8 mouse cellular contexts compared by ENCODE assay signal in the genomic region with DNA sequence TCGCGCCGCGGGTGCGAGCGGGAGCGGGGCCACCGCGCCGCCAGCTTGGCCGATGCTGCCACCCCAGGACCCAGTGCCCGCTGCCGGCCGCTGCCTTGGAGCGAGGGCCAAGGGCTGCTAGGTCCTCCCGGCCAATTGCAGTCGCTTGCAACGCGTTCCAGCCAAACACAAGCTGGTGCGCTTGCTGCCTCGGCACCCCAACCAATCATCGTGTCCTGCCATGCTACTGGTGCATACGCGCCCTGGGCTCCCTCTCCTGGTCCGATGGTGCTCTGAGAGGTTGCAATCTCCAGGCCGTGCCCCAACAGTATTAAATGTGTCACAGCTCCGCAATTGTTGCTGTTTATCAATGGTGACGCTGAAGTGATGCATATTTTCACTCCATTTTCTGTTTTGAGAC. TPM values are rescaled to one million over a fixed set of nuclear protein-coding genes. Genes with fewer than 3 reads are reported as not detected.
DNase-seq lines count a peak whose midpoint lies in the region; ATAC-seq lines count a peak whose summit lies in the region.

No protein-coding gene starts in this region.

- peak overlapping the region; percentile 99 for H3K4me2 ChIP-seq in heart, embryonic 15.5 days
- peak overlapping the region; percentile 86 for H3K4me2 ChIP-seq in liver, embryonic 13.5 days
- H3K4me2 ChIP-seq in stomach, embryonic 15.5 days, result peak overlapping the region; percentile 100

- H3K4me3 ChIP-seq in forebrain, embryonic 10.5 days, result peak overlapping the region; percentile 77
- H3K4me3 ChIP-seq in heart, embryonic 15.5 days, result peak overlapping the region; percentile 64
- peak overlapping the region; percentile 66 for H3K4me3 ChIP-seq in liver, embryonic 13.5 days (replicated peaks)
- H3K4me3 ChIP-seq in stomach, embryonic 15.5 days (replicated peaks), result peak overlapping the region; percentile 63

- ATAC-seq in heart, embryonic 15.5 days (replicated peaks; ENCODE audit: insufficient number of reproducible peaks, insufficient read depth, low FRiP score, low read depth), result peak; percentile 95
- peak; percentile 87 for ATAC-seq in liver, embryonic 13.5 days (ENCODE audit: low read depth)
- ATAC-seq in stomach, embryonic 15.5 days (ENCODE audit: insufficient read depth, low FRiP score, low read depth), result peak; percentile 93

- H3K4me1 ChIP-seq in forebrain, embryonic 10.5 days, result peaks cover 31% of the 10 kb centered on the region
- peaks cover 9% of the 10 kb centered on the region for H3K4me1 ChIP-seq in heart, embryonic 15.5 days (replicated peaks)
- H3K4me1 ChIP-seq in liver, embryonic 13.5 days (replicated peaks), result peaks cover 10% of the 10 kb centered on the region
- peaks cover 12% of the 10 kb centered on the region; the same call in 1 of the 2 replicates for H3K4me1 ChIP-seq in stomach, embryonic 15.5 days

- peak; percentile 71 to 80 for DNase-seq in CD8-positive naive resting alpha-beta T cell, adult 2 months (ENCODE audit: low read depth in 2 of 2, low spot score in 2 of 2)
- peak; percentile 85 for DNase-seq in c-Kit-positive CD71-negative TER-119-negative erythroid progenitor cells, embryonic 14.5 days (ENCODE audit: low read depth)
- peak; percentile 87 for DNase-seq in forebrain, embryonic 10.5 days (ENCODE audit: extremely low spot score, low spot score)
- DNase-seq in kidney, postnatal 25 days, result peak; percentile 96 to 98
- DNase-seq in liver, embryonic 13.5 days, result peak; percentile 44
- peak; percentile 84 for DNase-seq in neural tube, embryonic 10.5 days (ENCODE audit: extremely low spot score, low spot score)

- no peaks in the 10 kb centered on the region for H3K9me3 ChIP-seq in forebrain, embryonic 10.5 days
- H3K9me3 ChIP-seq in heart, embryonic 15.5 days (replicated peaks), result no peaks in the 10 kb centered on the region
- no peaks in the 10 kb centered on the region for H3K9me3 ChIP-seq in liver, embryonic 13.5 days (replicated peaks)
- H3K9me3 ChIP-seq in stomach, embryonic 15.5 days, result no peaks in the 10 kb centered on the region

- H3K36me3 ChIP-seq in forebrain, embryonic 10.5 days (replicated peaks), result no peaks in the 10 kb centered on the region
- H3K36me3 ChIP-seq in heart, embryonic 15.5 days, result no peaks in the 10 kb centered on the region
- no peaks in the 10 kb centered on the region for H3K36me3 ChIP-seq in liver, embryonic 13.5 days
- no peaks in the 10 kb centered on the region for H3K36me3 ChIP-seq in stomach, embryonic 15.5 days

- WGBS in forebrain, embryonic 10.5 days, result 0% methylated on average over 25 of the region's 28 CpGs
- WGBS in heart, embryonic 15.5 days, result under 1% methylated on average over 28 of the region's 28 CpGs
- WGBS in liver, embryonic 13.5 days (ENCODE audit: insufficient replicate concordance), result under 1% methylated on average over 28 of the region's 28 CpGs
- under 1% methylated on average over 27 of the region's 28 CpGs for WGBS in stomach, embryonic 15.5 days

- peaks cover 71% of the 10 kb centered on the region for H3K27me3 ChIP-seq in forebrain, embryonic 10.5 days (ENCODE audit: poor library complexity, severe bottlenecking)
- H3K27me3 ChIP-seq in heart, embryonic 15.5 days, result peaks cover 49% of the 10 kb centered on the region
- H3K27me3 ChIP-seq in liver, embryonic 13.5 days, result peaks cover 81% of the 10 kb centered on the region
- H3K27me3 ChIP-seq in stomach, embryonic 15.5 days (replicated peaks), result peaks cover 16% of the 10 kb centered on the region

- peak overlapping the region; percentile 60 for H3K9ac ChIP-seq in heart, embryonic 15.5 days
- H3K9ac ChIP-seq in liver, embryonic 13.5 days, result peak overlapping the region; percentile 49
- no peak overlapping the region for H3K9ac ChIP-seq in stomach, embryonic 15.5 days

- H3K27ac ChIP-seq in forebrain, embryonic 10.5 days, result peak overlapping the region; percentile 51; the same call in 1 of the 2 replicates
- H3K27ac ChIP-seq in heart, embryonic 15.5 days, result no peak overlapping the region
- no peak overlapping the region for H3K27ac ChIP-seq in liver, embryonic 13.5 days
- no peak overlapping the region for H3K27ac ChIP-seq in stomach, embryonic 15.5 days

RNA-seq across cellular contexts. Expression of gene Cldn9, which starts 16.3 kb away (rescaled TPM):
- polyA plus RNA-seq in forebrain, embryonic 10.5 days (2016; fragmentation: Nextera tagmentation; extraction: Ambion mirVana), result 7.4 and 10.1 TPM in 2 replicates
- polyA plus RNA-seq in heart, embryonic 15.5 days (2015; fragmentation: Nextera tagmentation; extraction: Ambion mirVana), result 0.09 and 0.68 TPM in 2 replicates
- polyA plus RNA-seq in liver, embryonic 13.5 days (2015; fragmentation: Nextera tagmentation; extraction: Ambion mirVana), result not detected in 2 replicates
- polyA plus RNA-seq in stomach, embryonic 15.5 days (2015; fragmentation: Nextera tagmentation; extraction: Ambion mirVana), result 1.8 and 2.4 TPM in 2 replicates

RNA-seq across cellular contexts. Expression of gene Cldn6, which starts 21.0 kb away (rescaled TPM):
- 28.5 and 32.8 TPM in 2 replicates for polyA plus RNA-seq in forebrain, embryonic 10.5 days (2016; fragmentation: Nextera tagmentation; extraction: Ambion mirVana)
- polyA plus RNA-seq in heart, embryonic 15.5 days (2015; fragmentation: Nextera tagmentation; extraction: Ambion mirVana), result 4.5 and 12.9 TPM in 2 replicates
- 0.68 and 1.3 TPM in 2 replicates for polyA plus RNA-seq in liver, embryonic 13.5 days (2015; fragmentation: Nextera tagmentation; extraction: Ambion mirVana)
- polyA plus RNA-seq in stomach, embryonic 15.5 days (2015; fragmentation: Nextera tagmentation; extraction: Ambion mirVana), result 92.7 and 122 TPM in 2 replicates

RNA-seq across cellular contexts. Expression of gene 1520401A03Rik, which starts 22.5 kb away (rescaled TPM):
- 0.06 TPM in 1 of 2 replicates, not detected in the other for polyA plus RNA-seq in forebrain, embryonic 10.5 days (2016; fragmentation: Nextera tagmentation; extraction: Ambion mirVana)
- polyA plus RNA-seq in heart, embryonic 15.5 days (2015; fragmentation: Nextera tagmentation; extraction: Ambion mirVana), result not detected in 2 replicates
- 0.05 TPM in 1 of 2 replicates, not detected in the other for polyA plus RNA-seq in liver, embryonic 13.5 days (2015; fragmentation: Nextera tagmentation; extraction: Ambion mirVana)
- polyA plus RNA-seq in stomach, embryonic 15.5 days (2015; fragmentation: Nextera tagmentation; extraction: Ambion mirVana), result 0.06 and 0.22 TPM in 2 replicates

RNA-seq across cellular contexts. Expression of gene Tnfrsf12a, which starts 22.8 kb away (rescaled TPM):
- 3.9 and 4.6 TPM in 2 replicates for polyA plus RNA-seq in forebrain, embryonic 10.5 days (2016; fragmentation: Nextera tagmentation; extraction: Ambion mirVana)
- 107 and 116 TPM in 2 replicates for polyA plus RNA-seq in heart, embryonic 15.5 days (2015; fragmentation: Nextera tagmentation; extraction: Ambion mirVana)
- 6.2 and 6.7 TPM in 2 replicates for polyA plus RNA-seq in liver, embryonic 13.5 days (2015; fragmentation: Nextera tagmentation; extraction: Ambion mirVana)
- polyA plus RNA-seq in stomach, embryonic 15.5 days (2015; fragmentation: Nextera tagmentation; extraction: Ambion mirVana), result 23.8 and 25.4 TPM in 2 replicates

RNA-seq across cellular contexts. Expression of gene Pkmyt1, which starts 26.1 kb away (rescaled TPM):
- polyA plus RNA-seq in forebrain, embryonic 10.5 days (2016; fragmentation: Nextera tagmentation; extraction: Ambion mirVana), result 63.3 and 64.5 TPM in 2 replicates
- 22.4 and 37.6 TPM in 2 replicates for polyA plus RNA-seq in heart, embryonic 15.5 days (2015; fragmentation: Nextera tagmentation; extraction: Ambion mirVana)
- 26.6 and 27.8 TPM in 2 replicates for polyA plus RNA-seq in liver, embryonic 13.5 days (2015; fragmentation: Nextera tagmentation; extraction: Ambion mirVana)
- 47.4 and 49.9 TPM in 2 replicates for polyA plus RNA-seq in stomach, embryonic 15.5 days (2015; fragmentation: Nextera tagmentation; extraction: Ambion mirVana)

Comparison
In these comparisons a context has a peak if more than half of its experiments do, and no peak if none do; other contexts are left out.
1. DNase-seq: peak in every context shown above with its lines; median percentile 97 in kidney, postnatal 25 days; 87 in forebrain, embryonic 10.5 days; 85 in c-Kit-positive CD71-negative TER-119-negative erythroid progenitor cells, embryonic 14.5 days; 84 in neural tube, embryonic 10.5 days; 76 in CD8-positive naive resting alpha-beta T cell, adult 2 months; 44 in liver, embryonic 13.5 days.